Mouse (Mus musculus): Measurements from ENCODE around the gene Rps10.

DNA sequence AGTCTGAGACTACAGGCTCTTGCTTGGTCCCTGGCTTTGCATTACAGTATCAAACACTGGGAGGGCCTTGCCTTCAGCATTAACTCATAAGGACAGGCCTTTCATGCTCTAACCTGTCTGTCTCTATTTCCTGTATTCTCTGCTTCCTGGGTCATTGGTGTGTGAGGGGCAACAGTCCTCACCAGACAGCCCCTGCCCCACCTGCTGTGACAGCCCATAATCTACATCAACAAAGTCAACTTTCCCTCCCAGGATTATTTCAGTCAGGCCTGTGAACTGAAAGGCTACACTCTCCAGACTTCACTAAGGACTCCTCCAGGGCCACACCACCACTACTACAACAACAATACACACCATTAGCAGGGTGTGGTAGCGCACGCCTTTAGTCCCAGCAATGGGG is 33.4 kb downstream of the Rps10 start:
- no peak for TF ChIP-seq GATA1 (IDR thresholded peaks at IDR 0.05; ENCODE audit: borderline replicate concordance, low read length)
- no peak for TF ChIP-seq FLI1 (IDR thresholded peaks at IDR 0.05; ENCODE audit: low read length)

Measured in megakaryocyte, embryonic 14.5 days (primary cell).